Mouse (Mus musculus) stomach, postnatal 0 days (tissue): ENCODE data around the gene Efcc1.

ENCODE experiments used
- CTCF ChIP-seq: IDR thresholded peaks from 2 replicates; pipeline ENCODE4 v1.5.1; 2016; ENCODE audit warnings: antibody characterized with exemption, low read depth, mild to moderate bottlenecking, moderate library complexity
- EP300 ChIP-seq: optimal IDR thresholded peaks from 2 replicates; pipeline ENCODE3; 2016; ENCODE audit warnings: antibody characterized with exemption

DNA sequence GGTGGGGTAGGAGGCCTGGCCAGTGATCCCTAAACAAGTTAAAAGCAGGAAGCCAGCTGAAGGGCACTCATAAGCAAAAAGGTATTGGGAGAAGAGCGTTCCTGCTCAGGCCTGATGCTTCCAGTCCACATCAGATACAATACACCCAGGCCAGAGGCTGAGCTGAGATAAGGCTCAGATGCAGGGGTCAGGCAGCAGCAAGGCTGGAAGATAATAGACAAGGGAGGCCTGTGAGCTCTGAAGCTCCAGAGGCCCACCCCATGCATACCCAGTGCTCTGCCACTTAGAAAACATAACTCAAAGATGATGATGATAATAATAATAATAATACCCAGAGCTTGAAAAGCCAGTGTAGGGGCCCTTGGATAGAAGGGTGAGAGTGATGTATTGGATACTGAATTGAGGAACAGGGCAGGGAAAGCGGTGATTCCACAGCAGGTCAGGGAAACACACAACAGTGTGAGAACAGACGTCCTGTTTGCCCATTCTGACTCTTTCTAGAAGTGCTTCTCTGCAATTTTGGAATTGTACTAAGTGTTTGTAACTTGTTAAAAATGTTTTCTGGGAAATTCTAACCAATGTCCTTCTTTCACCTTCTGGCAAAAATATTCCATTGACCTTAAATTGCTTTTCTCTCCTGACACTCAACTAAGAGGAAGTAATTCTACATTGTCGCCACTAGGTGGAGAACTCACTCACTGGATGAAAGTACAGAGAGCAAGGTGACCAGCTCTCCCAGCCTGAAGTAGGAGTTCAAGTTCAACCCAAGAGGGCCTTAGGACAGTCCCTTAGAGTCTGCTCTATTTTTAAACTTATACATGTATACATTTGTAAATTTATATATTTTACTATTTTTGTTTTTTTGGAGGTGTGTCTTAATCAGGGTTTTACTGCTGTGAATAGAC lies 33.0 kb downstream of the Efcc1 start:
- peak; percentile 82 for TF ChIP-seq CTCF
- TF ChIP-seq EP300: no peak
